Mouse (Mus musculus): Measurements from ENCODE around the gene Gm8297. TPM values are rescaled to one million over a fixed set of nuclear protein-coding genes. Genes with fewer than 3 reads are reported as not detected.
"Not testable (repeated sequence)": the region's sequence is repeated elsewhere in the genome, so short reads cannot be mapped to it uniquely, and the experiment has no call there.

Gm8297 gene
- total RNA-seq (2021), result not detected
- long read RNA-seq, experiment 1, result 0 reads
- long read RNA-seq, experiment 2, result 0 reads

DNA sequence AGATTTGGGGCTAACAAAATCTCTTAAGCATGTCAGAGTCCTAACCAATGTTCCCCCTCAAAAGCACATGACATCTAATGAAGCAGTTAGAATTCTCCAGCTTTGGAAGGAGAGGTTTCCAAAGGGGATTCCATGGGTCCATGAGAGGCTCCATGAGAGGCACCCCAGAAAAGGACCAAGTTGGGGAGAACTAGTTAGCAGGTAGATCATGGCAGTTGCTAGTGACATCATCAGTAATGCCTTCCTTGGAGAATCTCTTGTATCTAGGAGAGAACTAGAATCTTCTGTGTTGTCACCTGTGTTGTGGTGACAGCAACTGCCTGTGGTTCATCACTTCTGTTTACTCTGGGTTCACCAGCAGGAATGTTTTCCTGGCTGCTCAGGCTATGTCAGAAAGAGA is at the start of gene Gm8297:
Gene Gm8297 (plus strand): TSS at position 301 of the 400 bp plus-strand sequence.
- DNase-seq, result not testable (repeated sequence)

- not testable (repeated sequence) for DNase-seq
These were observed 31.9 kb downstream of the Gm8297 start, which contains the start of gene Gm3298 for GRCm38 (mm10) chr14:5015591-5015990. Gene Gm3298, plus strand, starts transcription at chr14:5015891.

Other genes starting within 250 kb of the Gm8297 start
- not detected for gene Gm9602, start 207.6 kb upstream of the Gm8297 start, total RNA-seq (2021)
- not detected for gene Gm3269, start 145.8 kb upstream of the Gm8297 start, total RNA-seq (2021)
- gene Gm3264, start 128.4 kb upstream of the Gm8297 start, total RNA-seq (2021), result under 1 TPM in 1 of 2 experiments, not detected in 1; 0.59 TPM
- not detected for gene Gm3278, start 91.5 kb upstream of the Gm8297 start, total RNA-seq (2021)
- gene Gm3298, start 32.0 kb downstream of the Gm8297 start, total RNA-seq (2021), result not detected
- gene 4930555G01Rik, start 66.7 kb downstream of the Gm8297 start, total RNA-seq (2021), result not detected
- gene Gm8281, start 87.1 kb downstream of the Gm8297 start, total RNA-seq (2021), result not detected
- not detected for gene Gm8279, start 147.6 kb downstream of the Gm8297 start, total RNA-seq (2021)
- not detected for gene Gm3317, start 180.6 kb downstream of the Gm8297 start, total RNA-seq (2021)
- gene Gm8271, start 201.9 kb downstream of the Gm8297 start, total RNA-seq (2021), result not detected